17 mouse cellular contexts compared by ENCODE assay signal in the genomic region with DNA sequence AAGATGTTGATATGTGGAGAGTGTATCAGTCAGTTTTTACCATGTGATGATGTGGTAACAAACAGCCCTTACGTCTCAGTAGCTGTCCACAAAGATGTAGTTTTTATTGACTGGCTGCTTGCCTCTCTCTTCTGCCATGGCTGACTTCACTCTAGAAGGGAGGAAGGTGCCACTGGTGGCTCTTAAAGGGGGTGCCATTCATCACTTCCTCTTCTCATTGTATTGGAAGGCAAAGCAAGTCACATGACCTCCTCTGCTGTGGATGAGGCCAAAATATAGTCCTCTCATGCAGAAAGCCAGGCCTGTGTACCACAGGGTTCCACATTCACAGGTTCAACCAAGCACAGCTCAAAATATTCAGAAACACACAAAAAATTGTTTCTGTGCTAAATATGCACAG.
"Had no signal": no experiment of that assay in that cellular context is flagged by ENCODE, and none has a peak within 500 bp of the region (broad histone marks: within the 10 kb centered on the region; RNA-seq: fewer than 3 reads in every experiment).

No protein-coding gene starts in this region.

- H3K9ac ChIP-seq: intestine, embryonic 15.5 days; limb, embryonic 12.5 days; liver, embryonic 14.5 days; midbrain, embryonic 15.5 days; neural tube, embryonic 13.5 days had no signal

- H3K4me2 ChIP-seq: intestine, embryonic 15.5 days; limb, embryonic 12.5 days; midbrain, embryonic 11.5 days; midbrain, embryonic 15.5 days; neural tube, embryonic 13.5 days had no signal

- H3K9me3 ChIP-seq: intestine, embryonic 15.5 days; limb, embryonic 12.5 days; midbrain, embryonic 15.5 days; neural tube, embryonic 13.5 days had no signal

- H3K36me3 ChIP-seq: intestine, embryonic 15.5 days; limb, embryonic 12.5 days; midbrain, embryonic 15.5 days; neural tube, embryonic 13.5 days had no signal

- H3K27me3 ChIP-seq: intestine, embryonic 15.5 days; limb, embryonic 12.5 days; megakaryocyte, embryonic 14.5 days; midbrain, embryonic 15.5 days; neural tube, embryonic 13.5 days had no signal

- ATAC-seq: intestine, embryonic 15.5 days; lung, postnatal 0 days; midbrain, embryonic 15.5 days had no signal

- DNase-seq: kidney, adult 2 months; kidney, postnatal 36 days; layer of hippocampus, adult 9-11 months; layer of hippocampus, postnatal 36 days; liver; lung, adult 2 months; lung, postnatal 36 days; right cerebral cortex, postnatal 14 days; thymus, postnatal 4 days had no signal

- H3K4me3 ChIP-seq: intestine, embryonic 15.5 days; limb, embryonic 12.5 days; megakaryocyte, embryonic 14.5 days; midbrain, embryonic 15.5 days; neural tube, embryonic 13.5 days had no signal

- H3K4me1 ChIP-seq: intestine, embryonic 15.5 days; midbrain, embryonic 15.5 days; neural tube, embryonic 13.5 days had no signal

- H3K27ac ChIP-seq: intestine, embryonic 15.5 days; limb, embryonic 12.5 days; liver, embryonic 14.5 days; midbrain, embryonic 15.5 days; neural tube, embryonic 13.5 days had no signal
